Mouse (Mus musculus) E14TG2a.4 (cell line): ENCODE results near the gene Stap2.

Source experiments
- CTCF ChIP-seq: conservative IDR thresholded peaks from 2 replicates; pipeline ENCODE4 v1.5.1; 2014; ENCODE audit warnings: low read length
- POU5F1 ChIP-seq: IDR thresholded peaks from 2 replicates; pipeline ENCODE4 v1.6.1; 2014; ENCODE audit warnings: low read length, borderline replicate concordance

DNA sequence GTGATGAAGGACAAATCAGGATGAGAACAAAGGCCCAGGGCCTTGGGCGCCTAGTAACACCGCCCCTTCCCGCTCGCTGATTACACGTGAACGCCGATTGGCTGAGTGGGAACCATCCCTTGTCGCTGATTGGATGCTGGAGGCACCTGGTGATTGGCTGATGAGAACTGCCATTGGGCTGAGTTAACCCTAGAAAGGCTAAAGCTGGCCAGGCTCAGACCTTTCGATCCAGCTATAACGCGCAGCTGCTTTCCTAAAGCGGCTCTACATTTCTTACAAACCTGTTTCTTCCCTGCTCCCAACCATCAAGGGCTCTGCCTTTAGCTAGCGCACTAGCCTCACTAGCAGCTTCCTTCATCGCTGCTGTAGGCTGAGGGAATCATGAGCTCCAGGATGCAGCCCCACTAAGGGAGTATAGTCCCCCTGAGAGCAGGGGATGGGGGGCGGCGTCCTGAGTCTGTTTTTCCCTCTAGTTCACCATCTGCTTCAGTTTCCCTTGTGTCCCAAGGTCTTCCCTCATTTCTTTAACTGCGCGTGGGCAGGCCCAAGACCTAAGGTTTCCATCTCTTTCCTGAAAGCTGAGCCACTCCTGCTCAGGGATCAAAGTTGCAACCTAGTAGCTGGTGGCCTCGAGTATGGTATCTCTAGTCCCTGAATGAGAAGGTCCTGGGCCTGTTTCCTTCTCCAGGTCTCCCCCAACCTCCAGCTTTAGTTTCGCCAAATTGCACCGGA lies 3.1 kb upstream of the Stap2 start:
- TF ChIP-seq CTCF (no peak), POU5F1 (no peak)
